Mouse (Mus musculus) MEL (cell line): ENCODE measurements around the gene Olfr481. TPM values are rescaled to one million over a fixed set of nuclear protein-coding genes. Genes with fewer than 3 reads are reported as not detected.

Experiments used
- DNase-seq: peaks from one replicate; pipeline ENCODE4 v3.0.0; 2011; ENCODE audit warnings: low read depth, low spot score
- H3K27ac ChIP-seq: 2 replicates; pipeline ENCODE4 v1.5.1; 2012; ENCODE audit warnings: low read depth, mild to moderate bottlenecking, control low read depth, low read length, moderate library complexity; ENCODE audit not compliant: control insufficient read depth
- H3K27me3 ChIP-seq, 2 experiments: fragments of 150-350 bp in 1 of 2; sonication (generic) in 1 of 2; 2 replicates each; pipeline ENCODE4 v1.6.1; 2012; ENCODE audit warnings: low read length in 2 of 2, mild to moderate bottlenecking in 2 of 2, improper control_type of control experiment in 1 of 2, moderate library complexity in 1 of 2; ENCODE audit not compliant: insufficient read depth in 2 of 2, control insufficient read depth in 1 of 2
- H3K36me3 ChIP-seq, 2 experiments: 2 replicates each; pipeline ENCODE4 v1.6.1; 2012 to 2014; ENCODE audit warnings: low read length in 2 of 2, improper control_type of control experiment in 1 of 2, inconsistent platforms in 1 of 2, mild to moderate bottlenecking in 1 of 2; ENCODE audit not compliant: insufficient read depth in 2 of 2, control insufficient read depth in 1 of 2
- H3K4me1 ChIP-seq, 2 experiments: fragments of 150-350 bp in 1 of 2; sonication (generic) in 1 of 2; 2 replicates each; pipeline ENCODE4 v1.6.1; 2012; ENCODE audit warnings: low read length in 2 of 2, improper control_type of control experiment in 1 of 2, mild to moderate bottlenecking in 1 of 2; ENCODE audit not compliant: insufficient read depth in 2 of 2, control insufficient read depth in 1 of 2
- H3K4me3 ChIP-seq, 2 experiments: fragments of 150-350 bp in 1 of 2; sonication (generic) in 1 of 2; 2 replicates each; pipeline ENCODE4 v1.5.1; 2012; ENCODE audit warnings: low read depth in 2 of 2, low read length in 2 of 2, mild to moderate bottlenecking in 2 of 2, moderate library complexity in 2 of 2, control low read depth in 1 of 2, improper control_type of control experiment in 1 of 2; ENCODE audit not compliant: control insufficient read depth in 1 of 2, insufficient read depth in 1 of 2
- H3K79me2 ChIP-seq: 2 replicates; pipeline ENCODE4 v1.6.1; 2012; ENCODE audit warnings: mild to moderate bottlenecking, low read length, moderate library complexity; ENCODE audit not compliant: control insufficient read depth, poor library complexity, insufficient read depth
- H3K9ac ChIP-seq: 2 replicates; pipeline ENCODE4 v1.6.1; 2012; ENCODE audit warnings: low read depth, mild to moderate bottlenecking, control low read depth, low read length, moderate library complexity; ENCODE audit not compliant: control insufficient read depth, poor library complexity, severe bottlenecking
- H3K9me3 ChIP-seq: fragments of 150-350 bp; sonication (generic); replicated peaks from 2 replicates; pipeline ENCODE4 v1.6.1; 2012; ENCODE audit warnings: mild to moderate bottlenecking, low read length, improper control_type of control experiment, moderate library complexity; ENCODE audit not compliant: insufficient read depth
- E2F4 ChIP-seq: IDR thresholded peaks from 2 replicates; pipeline ENCODE4 v1.6.1; 2011; ENCODE audit warnings: low read depth, low read length, improper control_type of control experiment, borderline replicate concordance
- ETS1 ChIP-seq: IDR thresholded peaks from 2 replicates; pipeline ENCODE4 v1.6.1; 2012; ENCODE audit warnings: low read depth, mild to moderate bottlenecking, inconsistent platforms, low read length, improper control_type of control experiment, moderate library complexity
- GATA1 ChIP-seq: IDR thresholded peaks from 2 replicates; pipeline ENCODE4 v1.6.1; 2011; ENCODE audit warnings: low read depth, low read length, improper control_type of control experiment
- JUND ChIP-seq: IDR thresholded peaks from 2 replicates; pipeline ENCODE4 v1.6.1; 2011; ENCODE audit warnings: low read depth, mild to moderate bottlenecking, improper control_type of control experiment, low read length
- MAFK ChIP-seq: IDR thresholded peaks from 2 replicates; pipeline ENCODE4 v1.6.1; 2011; ENCODE audit warnings: low read depth, mild to moderate bottlenecking, low read length, improper control_type of control experiment, borderline replicate concordance
- MAX ChIP-seq: IDR thresholded peaks from 2 replicates; pipeline ENCODE4 v1.6.1; 2011; ENCODE audit warnings: low read length, improper control_type of control experiment
- MXI1 ChIP-seq: IDR thresholded peaks from 2 replicates; pipeline ENCODE4 v1.6.1; 2011; ENCODE audit warnings: mild to moderate bottlenecking, low read depth, low read length, improper control_type of control experiment
- MYC ChIP-seq: IDR thresholded peaks from 2 replicates; pipeline ENCODE4 v1.6.1; 2011; ENCODE audit warnings: low read depth, mild to moderate bottlenecking, low read length, improper control_type of control experiment, moderate library complexity
- polyA plus RNA-seq, 2 experiments: library from polyadenylated mRNA; stranded (reverse) in 1 of 2; unstranded in 1 of 2; fragments of >175 nt in 1 of 2; fragments of >200 nt in 1 of 2; gene quantifications; 2 replicates each; pipeline versions ENCODE4 v1.2.1 to v1.2.4; 2012; ENCODE audit warnings: low replicate concordance in 2 of 2, low read depth in 1 of 2; ENCODE audit not compliant: insufficient read length in 2 of 2, insufficient read depth in 1 of 2, missing spikeins in 1 of 2
- total RNA-seq: library from RNA; depleted of rRNA; stranded (reverse); fragments of 300-350 nt; gene quantifications from 2 replicates; pipeline ENCODE4 v1.2.3, GENCODE M21; 2012; rRNA removed

The Olfr481 gene
- total and polyA plus RNA-seq, 3 experiments, result not detected

GRCm38 (mm10) chr7:108127349-108127748, 47.7 kb downstream of the Olfr481 start, which contains the start of gene Olfr484:
Olfr484 (minus strand) TSS chr7:108127449.
- Histone ChIP-seq H3K4me3 (no peak within 1 kb of the TSS), H3K9me3 (no peaks in the 10 kb centered on the region)
- TF ChIP-seq MXI1 (no peak), JUND (no peak), E2F4 (no peak), GATA1 (no peak), MAX (no peak), MAFK (no peak), ETS1 (no peak), MYC (no peak)

More at GRCm38 (mm10) chr7:108127349-108127748, 47.7 kb downstream of the Olfr481 start, which contains the start of gene Olfr484:
- Histone ChIP-seq H3K4me1 (no peaks in the 10 kb centered on the region), H3K9ac (no peak within 1 kb of the TSS), H3K79me2 (no peaks in the 10 kb centered on the region), H3K36me3 (no peaks in the 10 kb centered on the region), H3K27me3 (no peaks in the 10 kb centered on the region), H3K27ac (no peak within 1 kb of the TSS)
- DNase-seq, result no peak

Other genes with a start within 250 kb of the Olfr481 start
- gene Olfr470, start 232.4 kb upstream of the Olfr481 start, total RNA-seq, result not detected in 2 replicates
- not detected for gene Olfr470, start 232.4 kb upstream of the Olfr481 start, polyA plus RNA-seq
- not detected in 2 replicates for gene Olfr472, start 182.0 kb upstream of the Olfr481 start, total RNA-seq
- under 1 TPM in 1 of 2 experiments, not detected in 1; 0.01 TPM for gene Olfr472, start 182.0 kb upstream of the Olfr481 start, polyA plus RNA-seq
- gene Olfr473, start 149.4 kb upstream of the Olfr481 start, total RNA-seq, result not detected in 2 replicates
- not detected for gene Olfr473, start 149.4 kb upstream of the Olfr481 start, polyA plus RNA-seq
- gene Olfr474, start 125.2 kb upstream of the Olfr481 start, total RNA-seq, result not detected in 2 replicates
- gene Olfr474, start 125.2 kb upstream of the Olfr481 start, polyA plus RNA-seq, result not detected
- not detected in 2 replicates for gene Olfr476, start 115.1 kb upstream of the Olfr481 start, total RNA-seq
- not detected for gene Olfr476, start 115.1 kb upstream of the Olfr481 start, polyA plus RNA-seq
- not detected in 2 replicates for gene Olfr477, start 93.2 kb upstream of the Olfr481 start, total RNA-seq
- gene Olfr477, start 93.2 kb upstream of the Olfr481 start, polyA plus RNA-seq, result not detected
- gene Olfr478, start 45.9 kb upstream of the Olfr481 start, total RNA-seq, result not detected in 2 replicates
- gene Olfr478, start 45.9 kb upstream of the Olfr481 start, polyA plus RNA-seq, result not detected
- not detected in 2 replicates for gene Olfr479, start 29.2 kb upstream of the Olfr481 start, total RNA-seq
- not detected for gene Olfr479, start 29.2 kb upstream of the Olfr481 start, polyA plus RNA-seq
- not detected in 2 replicates for gene Olfr480, start 12.5 kb upstream of the Olfr481 start, total RNA-seq
- not detected for gene Olfr480, start 12.5 kb upstream of the Olfr481 start, polyA plus RNA-seq
- gene Olfr482, start 17.7 kb downstream of the Olfr481 start, total RNA-seq, result not detected in 2 replicates
- not detected for gene Olfr482, start 17.7 kb downstream of the Olfr481 start, polyA plus RNA-seq
- not detected in 2 replicates for gene Olfr483, start 21.0 kb downstream of the Olfr481 start, total RNA-seq
- gene Olfr483, start 21.0 kb downstream of the Olfr481 start, polyA plus RNA-seq, result not detected
- gene Olfr484, start 47.6 kb downstream of the Olfr481 start, total RNA-seq, result not detected in 2 replicates
- not detected for gene Olfr484, start 47.6 kb downstream of the Olfr481 start, polyA plus RNA-seq
- not detected in 2 replicates for gene Olfr485, start 80.0 kb downstream of the Olfr481 start, total RNA-seq
- not detected for gene Olfr485, start 80.0 kb downstream of the Olfr481 start, polyA plus RNA-seq
- gene Olfr486, start 92.9 kb downstream of the Olfr481 start, total RNA-seq, result not detected in 2 replicates
- gene Olfr486, start 92.9 kb downstream of the Olfr481 start, polyA plus RNA-seq, result not detected
- gene Olfr487, start 134.8 kb downstream of the Olfr481 start, total RNA-seq, result not detected in 2 replicates
- gene Olfr487, start 134.8 kb downstream of the Olfr481 start, polyA plus RNA-seq, result not detected
- gene Olfr488, start 178.5 kb downstream of the Olfr481 start, total RNA-seq, result not detected in 2 replicates
- gene Olfr488, start 178.5 kb downstream of the Olfr481 start, polyA plus RNA-seq, result not detected
- gene Olfr490, start 209.1 kb downstream of the Olfr481 start, total RNA-seq, result not detected in 2 replicates
- gene Olfr490, start 209.1 kb downstream of the Olfr481 start, polyA plus RNA-seq, result not detected
- not detected in 2 replicates for gene Olfr491, start 233.6 kb downstream of the Olfr481 start, total RNA-seq
- gene Olfr491, start 233.6 kb downstream of the Olfr481 start, polyA plus RNA-seq, result not detected
- not detected in 2 replicates for gene Olfr492, start 243.8 kb downstream of the Olfr481 start, total RNA-seq
- not detected for gene Olfr492, start 243.8 kb downstream of the Olfr481 start, polyA plus RNA-seq